Mouse (Mus musculus): ENCODE measurements around the gene Dmrtb1. TPM values are rescaled to one million over a fixed set of nuclear protein-coding genes. Genes with fewer than 3 reads are reported as not detected.

Dmrtb1 gene
- polyA plus RNA-seq, 1 experiment from 2014 or later = not detected

DNA sequence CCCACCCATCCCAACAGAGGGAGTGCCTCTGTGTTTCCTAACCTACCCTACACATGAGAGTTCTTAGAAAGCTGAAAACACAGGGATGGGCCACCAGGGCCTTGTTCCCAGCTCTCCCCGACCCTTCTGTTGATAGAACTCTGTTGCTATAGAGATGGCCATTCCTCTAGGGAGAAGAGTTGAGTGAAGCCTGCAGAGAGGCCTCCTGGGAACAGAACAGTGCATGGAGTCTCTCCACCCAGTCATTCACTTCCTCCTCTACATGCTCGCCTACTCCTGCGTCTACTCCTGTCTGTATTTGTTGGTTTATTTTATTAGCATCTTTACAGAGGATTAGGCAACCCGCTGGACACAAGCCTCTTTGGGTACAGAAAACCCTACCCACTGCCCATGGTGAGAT is 22.9 kb upstream of the Dmrtb1 start:
- H3K4me2 ChIP-seq (replicated peaks; ENCODE audit: low read depth) = no peak overlapping the region
- H3K36me3 ChIP-seq (ENCODE audit: control insufficient read depth, insufficient read depth) = no peaks in the 10 kb centered on the region
- no peak for ATAC-seq
- WGBS = 71% methylated on average over 4 of the region's 4 CpGs
- no peaks in the 10 kb centered on the region for H3K9me3 ChIP-seq (ENCODE audit: control insufficient read depth)
- no peak overlapping the region for H3K9ac ChIP-seq (ENCODE audit: low read depth, low read length)
- TF ChIP-seq CTCF (IDR thresholded peaks at IDR 0.05; ENCODE audit: low read depth) = no peak
- H3K4me1 ChIP-seq (replicated peaks; ENCODE audit: control insufficient read depth, insufficient read depth, low read length) = no peaks in the 10 kb centered on the region
- H3K27me3 ChIP-seq (replicated peaks; ENCODE audit: control insufficient read depth, insufficient read depth, low read length) = no peaks in the 10 kb centered on the region
- no peak overlapping the region for H3K4me3 ChIP-seq (ENCODE audit: low read depth, low read length)
- H3K27ac ChIP-seq (ENCODE audit: low read depth, low read length) = no peak overlapping the region

DNA sequence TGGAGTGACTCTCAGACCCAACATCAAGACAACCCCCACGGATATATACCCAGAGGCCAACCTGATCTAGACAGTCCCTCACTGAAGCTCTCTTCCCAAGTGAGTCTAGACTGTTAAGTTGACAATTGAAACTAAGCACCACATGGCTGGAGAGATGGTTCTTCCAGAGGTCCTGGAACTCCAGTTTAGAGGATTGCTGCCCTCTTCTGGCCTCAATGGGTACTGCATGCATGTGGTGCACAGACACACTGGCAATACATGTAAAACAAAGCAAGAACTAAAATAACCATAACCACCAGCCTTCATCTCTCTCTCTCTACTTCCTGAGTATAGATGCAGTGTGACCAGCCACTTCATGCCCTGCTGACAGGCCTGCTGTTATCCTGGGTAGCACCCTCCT is 20.2 kb upstream of the Dmrtb1 start:
- H3K4me3 ChIP-seq (ENCODE audit: low read depth, low read length) = no peak overlapping the region
- H3K27ac ChIP-seq (ENCODE audit: low read depth, low read length) = no peak overlapping the region
- H3K9me3 ChIP-seq (ENCODE audit: control insufficient read depth) = no peaks in the 10 kb centered on the region
- TF ChIP-seq CTCF (IDR thresholded peaks at IDR 0.05; ENCODE audit: low read depth) = peak; percentile 67
- no peaks in the 10 kb centered on the region for H3K36me3 ChIP-seq (ENCODE audit: control insufficient read depth, insufficient read depth)
- no peak overlapping the region for H3K4me2 ChIP-seq (replicated peaks; ENCODE audit: low read depth)
- ATAC-seq = no peak
- no peaks in the 10 kb centered on the region; the same call in 1 of the 2 replicates for H3K27me3 ChIP-seq (replicated peaks; ENCODE audit: control insufficient read depth, insufficient read depth, low read length)
- 79% methylated on average over 1 of the region's 1 CpGs for whole genome bisulfite sequencing
- no peaks in the 10 kb centered on the region for H3K4me1 ChIP-seq (replicated peaks; ENCODE audit: control insufficient read depth, insufficient read depth, low read length)
- no peak overlapping the region for H3K9ac ChIP-seq (ENCODE audit: low read depth, low read length)

DNA sequence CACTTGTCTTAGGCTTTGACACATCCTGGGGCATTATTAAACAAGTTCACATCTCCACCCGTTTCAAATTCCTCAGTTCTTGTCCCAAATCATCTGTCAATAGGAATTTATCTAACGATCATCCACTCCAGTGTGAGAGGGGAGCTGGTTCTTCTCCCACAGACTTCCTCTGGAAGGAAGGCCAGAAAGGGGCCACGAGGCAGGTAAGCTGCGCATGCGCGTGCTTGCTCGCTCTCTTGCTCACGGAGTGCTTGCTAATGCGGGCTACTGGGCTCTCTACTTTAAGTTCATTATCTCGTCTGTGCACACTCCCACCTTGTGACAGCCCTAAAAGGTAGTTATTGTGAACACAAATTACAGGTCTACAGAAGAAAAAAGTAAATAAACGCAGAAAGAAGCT is 17.6 kb upstream of the Dmrtb1 start:
- H3K9me3 ChIP-seq (ENCODE audit: control insufficient read depth) = no peaks in the 10 kb centered on the region
- no peak overlapping the region for H3K4me3 ChIP-seq (ENCODE audit: low read depth, low read length)
- no peak overlapping the region for H3K4me2 ChIP-seq (replicated peaks; ENCODE audit: low read depth)
- TF ChIP-seq CTCF (IDR thresholded peaks at IDR 0.05; ENCODE audit: low read depth) = no peak
- 75% methylated on average over 11 of the region's 11 CpGs for WGBS
- no peak for ATAC-seq
- no peaks in the 10 kb centered on the region for H3K4me1 ChIP-seq (replicated peaks; ENCODE audit: control insufficient read depth, insufficient read depth, low read length)
- no peaks in the 10 kb centered on the region for H3K36me3 ChIP-seq (ENCODE audit: control insufficient read depth, insufficient read depth)
- no peak overlapping the region for H3K9ac ChIP-seq (ENCODE audit: low read depth, low read length)
- H3K27me3 ChIP-seq (replicated peaks; ENCODE audit: control insufficient read depth, insufficient read depth, low read length) = no peaks in the 10 kb centered on the region; the same call in 1 of the 2 replicates
- no peak overlapping the region for H3K27ac ChIP-seq (ENCODE audit: low read depth, low read length)

DNA sequence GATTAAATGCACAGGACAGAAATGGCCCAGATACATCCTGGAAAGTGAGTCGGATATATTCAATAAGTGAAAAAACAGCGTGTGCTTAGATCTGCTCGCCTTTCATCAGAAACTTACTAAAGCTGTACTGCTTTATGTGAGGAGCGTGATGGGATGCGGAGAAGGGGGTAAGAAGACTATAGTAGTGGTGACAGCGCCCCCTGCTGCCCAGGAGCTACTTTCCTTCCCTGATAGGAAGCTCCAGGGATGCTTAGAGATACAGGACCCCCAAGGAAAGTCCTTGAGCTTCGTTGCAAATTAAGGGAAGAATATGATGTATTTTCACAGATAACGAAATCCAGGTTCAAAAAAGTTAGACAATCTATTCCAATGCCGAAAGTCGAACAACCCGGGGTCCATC is 17.1 kb upstream of the Dmrtb1 start:
- no peak overlapping the region for H3K9ac ChIP-seq (ENCODE audit: low read depth, low read length)
- H3K4me1 ChIP-seq (replicated peaks; ENCODE audit: control insufficient read depth, insufficient read depth, low read length) = no peaks in the 10 kb centered on the region
- no peaks in the 10 kb centered on the region for H3K36me3 ChIP-seq (ENCODE audit: control insufficient read depth, insufficient read depth)
- H3K27me3 ChIP-seq (replicated peaks; ENCODE audit: control insufficient read depth, insufficient read depth, low read length) = no peaks in the 10 kb centered on the region; the same call in 1 of the 2 replicates
- H3K4me3 ChIP-seq (ENCODE audit: low read depth, low read length) = no peak overlapping the region
- no peak overlapping the region for H3K4me2 ChIP-seq (replicated peaks; ENCODE audit: low read depth)
- 31% methylated on average over 11 of the region's 11 CpGs for WGBS
- no peak for ATAC-seq
- H3K9me3 ChIP-seq (ENCODE audit: control insufficient read depth) = no peaks in the 10 kb centered on the region
- TF ChIP-seq CTCF (IDR thresholded peaks at IDR 0.05; ENCODE audit: low read depth) = peak; percentile 67
- no peak overlapping the region for H3K27ac ChIP-seq (ENCODE audit: low read depth, low read length)

DNA sequence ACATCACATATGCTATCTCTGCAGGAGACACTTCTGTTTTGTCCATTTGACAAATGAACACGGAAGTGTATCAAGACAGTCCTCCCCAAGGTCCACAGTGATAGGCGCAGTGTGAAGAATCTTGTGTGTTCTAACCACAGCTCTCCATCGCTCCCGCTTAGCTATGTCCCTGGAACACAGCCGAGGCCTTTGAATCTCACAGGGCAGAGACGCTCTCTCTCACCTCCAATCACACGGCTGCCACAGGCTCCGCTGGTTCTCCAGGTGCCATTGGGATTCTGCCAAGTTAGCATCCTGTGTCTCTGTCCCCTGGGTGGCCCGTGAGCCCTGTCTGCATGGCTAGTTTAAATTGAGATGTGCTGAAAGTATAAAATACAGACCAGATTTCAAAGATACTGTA is 15.2 kb upstream of the Dmrtb1 start:
- Histone ChIP-seq H3K36me3 (ENCODE audit: control insufficient read depth, insufficient read depth) (no peaks in the 10 kb centered on the region), H3K4me2 (replicated peaks; ENCODE audit: low read depth) (no peak overlapping the region), H3K9me3 (ENCODE audit: control insufficient read depth) (no peaks in the 10 kb centered on the region), H3K9ac (ENCODE audit: low read depth, low read length) (no peak overlapping the region), H3K4me1 (replicated peaks; ENCODE audit: control insufficient read depth, insufficient read depth, low read length) (no peaks in the 10 kb centered on the region), H3K4me3 (ENCODE audit: low read depth, low read length) (no peak overlapping the region), H3K27me3 (replicated peaks; ENCODE audit: control insufficient read depth, insufficient read depth, low read length) (no peaks in the 10 kb centered on the region; the same call in 1 of the 2 replicates), H3K27ac (ENCODE audit: low read depth, low read length) (no peak overlapping the region)
- TF ChIP-seq CTCF (IDR thresholded peaks at IDR 0.05; ENCODE audit: low read depth) = no peak
- WGBS = 81% methylated on average over 9 of the region's 9 CpGs
- no peak for ATAC-seq

DNA sequence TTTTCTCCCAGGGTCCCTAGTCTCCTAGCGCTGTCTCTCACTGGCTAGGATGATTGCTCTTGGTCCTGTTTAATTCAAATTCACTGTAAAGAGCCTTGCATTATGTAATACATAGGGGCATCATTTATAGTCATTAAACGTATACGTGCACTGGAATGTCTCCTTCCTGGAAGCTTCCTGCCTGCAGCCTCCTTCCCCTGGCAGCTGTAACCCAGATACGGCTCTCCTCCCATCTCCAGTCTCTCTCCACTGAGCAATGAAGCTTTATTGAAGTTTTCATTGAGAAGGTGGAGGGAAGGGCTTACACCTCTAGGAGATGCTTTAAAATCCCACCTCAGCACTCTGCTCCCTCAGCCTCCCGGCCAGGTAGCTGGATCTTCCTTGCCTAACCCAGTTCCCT is 9.8 kb upstream of the Dmrtb1 start:
- H3K27ac ChIP-seq (ENCODE audit: low read depth, low read length) = no peak overlapping the region
- H3K36me3 ChIP-seq (ENCODE audit: control insufficient read depth, insufficient read depth) = no peaks in the 10 kb centered on the region
- H3K4me1 ChIP-seq (replicated peaks; ENCODE audit: control insufficient read depth, insufficient read depth, low read length) = no peaks in the 10 kb centered on the region
- no peak for ATAC-seq
- no peak overlapping the region for H3K4me2 ChIP-seq (replicated peaks; ENCODE audit: low read depth)
- TF ChIP-seq CTCF (IDR thresholded peaks at IDR 0.05; ENCODE audit: low read depth) = no peak
- H3K9ac ChIP-seq (ENCODE audit: low read depth, low read length) = no peak overlapping the region
- 49% methylated on average over 5 of the region's 5 CpGs for WGBS
- no peak overlapping the region for H3K4me3 ChIP-seq (ENCODE audit: low read depth, low read length)
- no peaks in the 10 kb centered on the region for H3K27me3 ChIP-seq (replicated peaks; ENCODE audit: control insufficient read depth, insufficient read depth, low read length)
- H3K9me3 ChIP-seq (ENCODE audit: control insufficient read depth) = no peaks in the 10 kb centered on the region

DNA sequence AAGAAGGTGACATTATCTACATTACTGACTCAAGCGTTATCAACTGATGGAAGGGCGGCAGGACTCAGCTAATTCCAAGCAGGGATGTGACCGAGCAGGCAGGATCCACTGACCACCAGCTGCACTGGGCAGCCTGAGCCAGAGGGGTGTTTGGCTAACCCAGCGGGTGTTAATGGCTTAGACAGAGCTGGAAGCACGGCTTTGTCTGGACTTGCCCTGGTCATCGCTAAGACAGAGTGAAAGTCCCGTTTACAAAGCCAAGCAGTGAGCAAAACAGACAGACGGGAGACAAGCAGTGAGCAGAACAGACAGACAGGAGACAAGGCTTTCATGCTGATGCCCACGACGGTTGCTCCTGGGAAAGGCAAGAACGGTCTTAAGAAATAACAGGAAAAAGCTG is 4.2 kb upstream of the Dmrtb1 start:
- WGBS = 18% methylated on average over 11 of the region's 11 CpGs

More for the DNA sequence above, 4.2 kb upstream of the Dmrtb1 start:
- Histone ChIP-seq H3K27me3 (replicated peaks; ENCODE audit: control insufficient read depth, insufficient read depth, low read length) (no peaks in the 10 kb centered on the region), H3K27ac (ENCODE audit: low read depth, low read length) (no peak overlapping the region), H3K4me1 (replicated peaks; ENCODE audit: control insufficient read depth, insufficient read depth, low read length) (no peaks in the 10 kb centered on the region), H3K9ac (ENCODE audit: low read depth, low read length) (no peak overlapping the region), H3K4me3 (ENCODE audit: low read depth, low read length) (no peak overlapping the region), H3K4me2 (replicated peaks; ENCODE audit: low read depth) (no peak overlapping the region), H3K36me3 (ENCODE audit: control insufficient read depth, insufficient read depth) (no peaks in the 10 kb centered on the region), H3K9me3 (ENCODE audit: control insufficient read depth) (no peaks in the 10 kb centered on the region)
- no peak for ATAC-seq
- no peak for TF ChIP-seq CTCF (IDR thresholded peaks at IDR 0.05; ENCODE audit: low read depth)

All from intestine, postnatal 0 days (tissue).